Mouse (Mus musculus) MEL (cell line): ENCODE data around the gene Tifab.
A peak's percentile ranks its signal among the peaks of the same experiment; 100 is the strongest.

Experiments
- BHLHE40 ChIP-seq: IDR thresholded peaks from 2 replicates; pipeline ENCODE4 v1.6.1; 2012; ENCODE audit warnings: low read depth, mild to moderate bottlenecking, inconsistent platforms, low read length, improper control_type of control experiment, borderline replicate concordance
- CTCF ChIP-seq, 3 experiments: IDR thresholded peaks in 2 of 3; conservative IDR thresholded peaks in 1 of 3; 2 replicates each; pipeline ENCODE4 v1.5.1; 2011 to 2012; ENCODE audit warnings: low read length in 3 of 3, low read depth in 2 of 3, mild to moderate bottlenecking in 2 of 3, improper control_type of control experiment in 1 of 3, inconsistent platforms in 1 of 3, mixed read lengths in 1 of 3, moderate library complexity in 1 of 3; ENCODE audit not compliant: control insufficient read depth in 1 of 3, insufficient read depth in 1 of 3, poor library complexity in 1 of 3, severe bottlenecking in 1 of 3
- EP300 ChIP-seq, 2 experiments: IDR thresholded peaks; 2 replicates each; pipeline ENCODE4 v1.6.1; 2011; ENCODE audit warnings: improper control_type of control experiment in 2 of 2, low read length in 2 of 2, low read depth in 1 of 2, mild to moderate bottlenecking in 1 of 2
- GATA1 ChIP-seq: IDR thresholded peaks from 2 replicates; pipeline ENCODE4 v1.6.1; 2011; ENCODE audit warnings: low read depth, low read length, improper control_type of control experiment
- HCFC1 ChIP-seq: IDR thresholded peaks from 2 replicates; pipeline ENCODE4 v1.6.1; 2012; ENCODE audit warnings: low read depth, mild to moderate bottlenecking, inconsistent platforms, low read length, improper control_type of control experiment, moderate library complexity
- MAFK ChIP-seq: IDR thresholded peaks from 2 replicates; pipeline ENCODE4 v1.6.1; 2011; ENCODE audit warnings: low read depth, mild to moderate bottlenecking, low read length, improper control_type of control experiment, borderline replicate concordance
- MXI1 ChIP-seq: IDR thresholded peaks from 2 replicates; pipeline ENCODE4 v1.6.1; 2011; ENCODE audit warnings: mild to moderate bottlenecking, low read depth, low read length, improper control_type of control experiment
- POLR2A ChIP-seq, 2 experiments: IDR thresholded peaks; 2 replicates each; pipeline ENCODE4 v1.6.1; 2011 to 2012; ENCODE audit warnings: low read length in 2 of 2, mild to moderate bottlenecking in 2 of 2, control low read depth in 1 of 2, improper control_type of control experiment in 1 of 2, low read depth in 1 of 2, moderate library complexity in 1 of 2; ENCODE audit not compliant: control insufficient read depth in 1 of 2, insufficient read depth in 1 of 2, poor library complexity in 1 of 2
- POLR2AphosphoS2 ChIP-seq: IDR thresholded peaks from 2 replicates; pipeline ENCODE4 v1.6.1; 2011; ENCODE audit warnings: low read length, improper control_type of control experiment
- SIN3A ChIP-seq: IDR thresholded peaks from 2 replicates; pipeline ENCODE4 v1.6.1; 2012; ENCODE audit warnings: low read length, improper control_type of control experiment, inconsistent platforms

DNA sequence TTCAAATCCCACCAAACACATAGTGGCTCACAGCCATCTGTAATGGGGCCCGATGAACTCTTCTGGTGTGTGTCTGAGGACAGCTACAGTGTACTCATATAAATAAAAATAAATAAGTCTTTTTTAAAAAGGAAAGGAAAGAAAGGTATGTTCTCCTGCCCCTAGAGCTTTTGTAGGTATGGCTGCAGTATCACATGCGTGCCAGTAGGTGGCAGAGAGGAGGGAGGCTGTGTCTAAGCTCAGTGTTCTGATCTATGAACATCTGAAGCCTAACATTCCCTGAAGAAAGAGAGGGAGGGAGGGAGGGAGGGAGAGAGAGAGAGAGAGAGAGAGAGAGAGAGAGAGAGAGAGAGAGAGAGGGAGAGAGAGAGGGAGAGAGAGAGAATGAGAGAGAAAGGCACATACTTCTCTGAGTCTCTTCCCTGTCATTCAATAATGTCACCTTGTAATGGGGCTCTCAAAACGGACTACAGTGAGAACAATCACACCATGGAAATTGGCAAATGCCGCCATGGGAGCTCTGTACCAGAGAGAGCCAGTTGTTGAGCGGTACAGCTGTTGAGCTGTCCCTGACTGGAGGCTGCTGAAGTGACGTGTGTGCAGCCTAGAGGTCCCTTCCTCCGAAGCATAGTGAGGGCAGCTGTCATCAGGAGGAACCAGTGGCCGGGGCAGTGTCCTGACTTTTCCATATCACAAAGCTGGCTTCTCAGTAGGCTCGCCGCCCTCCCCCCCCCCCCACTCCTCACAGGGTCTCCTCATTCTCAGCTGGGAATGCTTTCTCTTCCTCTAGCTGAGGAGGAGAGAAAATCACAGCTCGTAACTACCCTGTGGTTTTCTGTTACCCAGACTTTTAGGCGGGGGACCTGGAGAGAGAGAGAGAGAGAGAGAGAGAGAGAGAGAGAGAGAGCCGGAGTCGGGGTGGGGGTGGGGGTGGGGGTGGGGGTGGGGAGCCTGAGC lies 11.0 kb downstream of the Tifab start:
- TF ChIP-seq POLR2AphosphoS2 = no peak
- no peak for TF ChIP-seq MXI1
- no peak for TF ChIP-seq MAFK
- TF ChIP-seq SIN3A = no peak
- peak; percentile 33 to 41 (median 34) for TF ChIP-seq CTCF (IDR thresholded peaks at IDR 0.05 in 2 of 3, conservative IDR thresholded peaks at IDR 0.05 in 1 of 3; ENCODE audit: control insufficient read depth in 1 of 3, insufficient read depth in 1 of 3, low read depth in 2 of 3, low read length in 3 of 3, poor library complexity in 1 of 3, severe bottlenecking in 1 of 3)
- TF ChIP-seq POLR2A (IDR thresholded peaks at IDR 0.05; ENCODE audit: control insufficient read depth in 1 of 2, insufficient read depth in 1 of 2, low read depth in 1 of 2, low read length in 2 of 2, poor library complexity in 1 of 2) = no peak
- no peak for TF ChIP-seq HCFC1
- TF ChIP-seq GATA1 = no peak
- no peak for TF ChIP-seq BHLHE40
- no peak for TF ChIP-seq EP300 (IDR thresholded peaks at IDR 0.05; ENCODE audit: low read depth in 1 of 2, low read length in 2 of 2)
